Mouse (Mus musculus): ENCODE data around the gene Znhit3. TPM values are rescaled to one million over a fixed set of nuclear protein-coding genes. Genes with fewer than 3 reads are reported as not detected.

The Znhit3 gene
- polyA plus RNA-seq, 1 experiment from 2014 or later: 72.4 TPM

- no peak for ATAC-seq (ENCODE audit: insufficient number of reproducible peaks, low FRiP score, low TSS enrichment, low read depth)
- peak overlapping the region; percentile 39 for H3K4me2 ChIP-seq (ENCODE audit: low read depth, severe bottlenecking)
- H3K36me3 ChIP-seq (ENCODE audit: control insufficient read depth, insufficient read depth, low read length): no peaks in the 10 kb centered on the region
- no peak overlapping the region for H3K9ac ChIP-seq (ENCODE audit: low read length)
- no peak overlapping the region for H3K27ac ChIP-seq (replicated peaks; ENCODE audit: low read depth, low read length)
- WGBS: 6% methylated on average over 11 of the region's 11 CpGs
- H3K4me3 ChIP-seq (ENCODE audit: low read depth, low read length): no peak overlapping the region
- 0 out of 2 replicates have a peak, but pooled peaks cover 5% of the 10 kb centered on the region for H3K4me1 ChIP-seq (ENCODE audit: control insufficient read depth, insufficient read depth, low read length)
- H3K27me3 ChIP-seq (ENCODE audit: control insufficient read depth, insufficient read depth, low read length): peaks cover 32% of the 10 kb centered on the region
- no peaks in the 10 kb centered on the region for H3K9me3 ChIP-seq (ENCODE audit: control insufficient read depth, low read length)
- peak; percentile 44 for DNase-seq (ENCODE audit: low spot score)
Observed at GRCm38 (mm10) chr11:84958271-84958630, 42.1 kb upstream of the Znhit3 start.

GRCm38 (mm10) chr11:84957591-84958270, 41.6 kb upstream of the Znhit3 start, which contains the start of gene Car4:
Gene Car4 (plus strand): TSS chr11:84957786.
- Histone ChIP-seq H3K27ac (replicated peaks; ENCODE audit: low read depth, low read length) (no peak within 1 kb of the TSS), H3K4me3 (ENCODE audit: low read depth, low read length) (peak within 1 kb of the TSS; percentile 14), H3K36me3 (ENCODE audit: control insufficient read depth, insufficient read depth, low read length) (no peaks in the 10 kb centered on the region), H3K27me3 (ENCODE audit: control insufficient read depth, insufficient read depth, low read length) (peaks cover 32% of the 10 kb centered on the region), H3K4me1 (ENCODE audit: control insufficient read depth, insufficient read depth, low read length) (0 out of 2 replicates have a peak, but pooled peaks cover 5% of the 10 kb centered on the region), H3K9ac (ENCODE audit: low read length) (no peak within 1 kb of the TSS), H3K4me2 (ENCODE audit: low read depth, severe bottlenecking) (peak within 1 kb of the TSS; percentile 39), H3K9me3 (ENCODE audit: control insufficient read depth, low read length) (no peaks in the 10 kb centered on the region)
- 1% methylated on average over 49 of the region's 49 CpGs for whole genome bisulfite sequencing
- no peak for ATAC-seq (ENCODE audit: insufficient number of reproducible peaks, low FRiP score, low TSS enrichment, low read depth)
- peak; percentile 44 for DNase-seq (ENCODE audit: low spot score)

- 6% methylated on average over 15 of the region's 15 CpGs for WGBS
Observed at GRCm38 (mm10) chr11:84957171-84957570, 41.0 kb upstream of the Znhit3 start.

GRCm38 (mm10) chr11:84956400-84956799, 40.2 kb upstream of the Znhit3 start:
- H3K27me3 ChIP-seq (ENCODE audit: control insufficient read depth, insufficient read depth, low read length): peaks cover 32% of the 10 kb centered on the region

More at GRCm38 (mm10) chr11:84957171-84957570, 41.0 kb upstream of the Znhit3 start:
- Histone ChIP-seq H3K4me2 (ENCODE audit: low read depth, severe bottlenecking) (no peak overlapping the region), H3K27me3 (ENCODE audit: control insufficient read depth, insufficient read depth, low read length) (peaks cover 32% of the 10 kb centered on the region), H3K4me1 (ENCODE audit: control insufficient read depth, insufficient read depth, low read length) (0 out of 2 replicates have a peak, but pooled peaks cover 5% of the 10 kb centered on the region), H3K9me3 (ENCODE audit: control insufficient read depth, low read length) (no peaks in the 10 kb centered on the region), H3K27ac (replicated peaks; ENCODE audit: low read depth, low read length) (no peak overlapping the region), H3K36me3 (ENCODE audit: control insufficient read depth, insufficient read depth, low read length) (no peaks in the 10 kb centered on the region), H3K9ac (ENCODE audit: low read length) (no peak overlapping the region), H3K4me3 (ENCODE audit: low read depth, low read length) (peak overlapping the region; percentile 14; the same call in 1 of the 2 replicates)
- no peak for DNase-seq (ENCODE audit: low spot score)
- no peak for ATAC-seq (ENCODE audit: insufficient number of reproducible peaks, low FRiP score, low TSS enrichment, low read depth)

GRCm38 (mm10) chr11:84952611-84953010, 36.4 kb upstream of the Znhit3 start:
- no peak for ATAC-seq (ENCODE audit: insufficient number of reproducible peaks, low FRiP score, low TSS enrichment, low read depth)

More at GRCm38 (mm10) chr11:84956400-84956799, 40.2 kb upstream of the Znhit3 start:
- H3K27ac ChIP-seq (replicated peaks; ENCODE audit: low read depth, low read length): no peak overlapping the region
- no peak overlapping the region for H3K4me3 ChIP-seq (ENCODE audit: low read depth, low read length)
- H3K36me3 ChIP-seq (ENCODE audit: control insufficient read depth, insufficient read depth, low read length): no peaks in the 10 kb centered on the region
- WGBS: 31% methylated on average over 5 of the region's 5 CpGs
- H3K4me2 ChIP-seq (ENCODE audit: low read depth, severe bottlenecking): no peak overlapping the region
- H3K4me1 ChIP-seq (ENCODE audit: control insufficient read depth, insufficient read depth, low read length): 0 out of 2 replicates have a peak, but pooled peaks cover 5% of the 10 kb centered on the region
- no peak overlapping the region for H3K9ac ChIP-seq (ENCODE audit: low read length)
- H3K9me3 ChIP-seq (ENCODE audit: control insufficient read depth, low read length): no peaks in the 10 kb centered on the region
- ATAC-seq (ENCODE audit: insufficient number of reproducible peaks, low FRiP score, low TSS enrichment, low read depth): no peak
- no peak for DNase-seq (ENCODE audit: low spot score)

GRCm38 (mm10) chr11:84948526-84948925, 32.4 kb upstream of the Znhit3 start:
- H3K27ac ChIP-seq (replicated peaks; ENCODE audit: low read depth, low read length): no peak overlapping the region
- H3K4me3 ChIP-seq (ENCODE audit: low read depth, low read length): no peak overlapping the region
- no peaks in the 10 kb centered on the region for H3K4me1 ChIP-seq (ENCODE audit: control insufficient read depth, insufficient read depth, low read length)
- H3K4me2 ChIP-seq (ENCODE audit: low read depth, severe bottlenecking): no peak overlapping the region
- H3K27me3 ChIP-seq (ENCODE audit: control insufficient read depth, insufficient read depth, low read length): peaks cover 3% of the 10 kb centered on the region; the same call in 1 of the 2 replicates
- no peaks in the 10 kb centered on the region for H3K9me3 ChIP-seq (ENCODE audit: control insufficient read depth, low read length)
- WGBS: 61% methylated on average over 3 of the region's 3 CpGs
- no peak for DNase-seq (ENCODE audit: low spot score)
- H3K36me3 ChIP-seq (ENCODE audit: control insufficient read depth, insufficient read depth, low read length): no peaks in the 10 kb centered on the region
- ATAC-seq (ENCODE audit: insufficient number of reproducible peaks, low FRiP score, low TSS enrichment, low read depth): no peak
- H3K9ac ChIP-seq (ENCODE audit: low read length): no peak overlapping the region

More at GRCm38 (mm10) chr11:84952611-84953010, 36.4 kb upstream of the Znhit3 start:
- WGBS: 24% methylated on average over 2 of the region's 2 CpGs
- peaks cover 15% of the 10 kb centered on the region for H3K27me3 ChIP-seq (ENCODE audit: control insufficient read depth, insufficient read depth, low read length)
- no peak overlapping the region for H3K4me3 ChIP-seq (ENCODE audit: low read depth, low read length)
- no peak overlapping the region for H3K9ac ChIP-seq (ENCODE audit: low read length)
- no peak overlapping the region for H3K4me2 ChIP-seq (ENCODE audit: low read depth, severe bottlenecking)
- 0 out of 2 replicates have a peak, but pooled peaks cover 2% of the 10 kb centered on the region for H3K4me1 ChIP-seq (ENCODE audit: control insufficient read depth, insufficient read depth, low read length)
- no peaks in the 10 kb centered on the region for H3K36me3 ChIP-seq (ENCODE audit: control insufficient read depth, insufficient read depth, low read length)
- no peak for DNase-seq (ENCODE audit: low spot score)
- no peak overlapping the region for H3K27ac ChIP-seq (replicated peaks; ENCODE audit: low read depth, low read length)
- H3K9me3 ChIP-seq (ENCODE audit: control insufficient read depth, low read length): no peaks in the 10 kb centered on the region

- Histone ChIP-seq H3K4me3 (ENCODE audit: low read depth, low read length) (no peak overlapping the region), H3K36me3 (ENCODE audit: control insufficient read depth, insufficient read depth, low read length) (no peaks in the 10 kb centered on the region), H3K4me2 (ENCODE audit: low read depth, severe bottlenecking) (no peak overlapping the region), H3K9me3 (ENCODE audit: control insufficient read depth, low read length) (no peaks in the 10 kb centered on the region), H3K27ac (replicated peaks; ENCODE audit: low read depth, low read length) (no peak overlapping the region), H3K9ac (ENCODE audit: low read length) (no peak overlapping the region), H3K4me1 (ENCODE audit: control insufficient read depth, insufficient read depth, low read length) (no peaks in the 10 kb centered on the region), H3K27me3 (ENCODE audit: control insufficient read depth, insufficient read depth, low read length) (peaks cover 3% of the 10 kb centered on the region; the same call in 1 of the 2 replicates)
- DNase-seq (ENCODE audit: low spot score): no peak
- no peak for ATAC-seq (ENCODE audit: insufficient number of reproducible peaks, low FRiP score, low TSS enrichment, low read depth)
- WGBS: 55% methylated on average over 3 of the region's 3 CpGs
Observed at GRCm38 (mm10) chr11:84948114-84948513, 31.9 kb upstream of the Znhit3 start.

GRCm38 (mm10) chr11:84947206-84947605, 31.0 kb upstream of the Znhit3 start:
- no peaks in the 10 kb centered on the region for H3K36me3 ChIP-seq (ENCODE audit: control insufficient read depth, insufficient read depth, low read length)
- H3K4me1 ChIP-seq (ENCODE audit: control insufficient read depth, insufficient read depth, low read length): no peaks in the 10 kb centered on the region
- ATAC-seq (ENCODE audit: insufficient number of reproducible peaks, low FRiP score, low TSS enrichment, low read depth): no peak
- no peak overlapping the region for H3K4me2 ChIP-seq (ENCODE audit: low read depth, severe bottlenecking)
- H3K27ac ChIP-seq (replicated peaks; ENCODE audit: low read depth, low read length): no peak overlapping the region
- H3K27me3 ChIP-seq (ENCODE audit: control insufficient read depth, insufficient read depth, low read length): peaks cover 3% of the 10 kb centered on the region; the same call in 1 of the 2 replicates
- WGBS: 81% methylated on average over 6 of the region's 6 CpGs
- H3K4me3 ChIP-seq (ENCODE audit: low read depth, low read length): no peak overlapping the region
- H3K9ac ChIP-seq (ENCODE audit: low read length): no peak overlapping the region
- DNase-seq (ENCODE audit: low spot score): no peak
- H3K9me3 ChIP-seq (ENCODE audit: control insufficient read depth, low read length): no peaks in the 10 kb centered on the region

All from limb, embryonic 11.5 days (tissue).